Mouse (Mus musculus) C2C12 (cell line): ENCODE data around the gene Adprhl1. TPM values are rescaled to one million over a fixed set of nuclear protein-coding genes. Genes with fewer than 3 reads are reported as not detected.

Experiments
- H3K27me3 ChIP-seq: one replicate; pipeline ENCODE4 v1.6.1; 2011; ENCODE audit not compliant: control insufficient read depth, insufficient read depth, insufficient read length
- H3K36me3 ChIP-seq: one replicate; pipeline ENCODE4 v1.6.1; 2011; ENCODE audit not compliant: control insufficient read depth, insufficient read depth
- H3K4me3 ChIP-seq: one replicate; pipeline ENCODE4 v1.5.1; 2011; ENCODE audit warnings: mild to moderate bottlenecking, control low read depth; ENCODE audit not compliant: poor library complexity, insufficient read depth, severe bottlenecking
- H3K79me2 ChIP-seq: one replicate; pipeline ENCODE4 v1.6.1; 2011; ENCODE audit not compliant: control insufficient read depth, insufficient read depth
- H3K79me3 ChIP-seq: one replicate; pipeline ENCODE4 v1.6.1; 2011; ENCODE audit warnings: low read depth, control low read depth
- H3ac ChIP-seq: one replicate; pipeline ENCODE3; 2011; ENCODE audit warnings: low read depth; ENCODE audit not compliant: control insufficient read depth, insufficient read length
- CEBPB ChIP-seq: IDR thresholded peaks from one replicate; pipeline ENCODE4 v1.6.1; 2011; ENCODE audit warnings: low read depth, mild to moderate bottlenecking, control low read depth, moderate library complexity
- CTCF ChIP-seq: IDR thresholded peaks from one replicate; pipeline ENCODE4 v1.5.1; 2011; ENCODE audit not compliant: control insufficient read depth, insufficient read depth, insufficient read length
- FOSL1 ChIP-seq: IDR thresholded peaks from one replicate; pipeline ENCODE4 v1.8.0; 2011; ENCODE audit warnings: mild to moderate bottlenecking, low read length; ENCODE audit not compliant: poor library complexity, insufficient read depth, severe bottlenecking
- MAX ChIP-seq: IDR thresholded peaks from one replicate; pipeline ENCODE4 v1.6.1; 2011; ENCODE audit warnings: mild to moderate bottlenecking, control low read depth
- MYOD1 ChIP-seq: IDR thresholded peaks from one replicate; pipeline ENCODE4 v1.6.1; 2011; ENCODE audit warnings: low read depth; ENCODE audit not compliant: control insufficient read depth, insufficient read length
- MYOG ChIP-seq: IDR thresholded peaks from one replicate; pipeline ENCODE4 v1.6.1; 2011; ENCODE audit not compliant: control insufficient read depth, insufficient read length; ENCODE audit errors: extremely low read depth
- USF1 ChIP-seq: IDR thresholded peaks from one replicate; pipeline ENCODE4 v1.6.1; 2011; ENCODE audit warnings: low read depth, mild to moderate bottlenecking, control low read depth, moderate library complexity
- polyA plus RNA-seq: library from polyadenylated mRNA; unstranded; fragments of >200 nt; fragmentation: generic; extraction: Trizol; gene quantifications from one replicate; pipeline ENCODE4 v1.2.1, GENCODE M21; 2012; ENCODE audit warnings: missing spikeins

Adprhl1 gene
- polyA plus RNA-seq, 1 experiment, result 0.04 TPM

DNA sequence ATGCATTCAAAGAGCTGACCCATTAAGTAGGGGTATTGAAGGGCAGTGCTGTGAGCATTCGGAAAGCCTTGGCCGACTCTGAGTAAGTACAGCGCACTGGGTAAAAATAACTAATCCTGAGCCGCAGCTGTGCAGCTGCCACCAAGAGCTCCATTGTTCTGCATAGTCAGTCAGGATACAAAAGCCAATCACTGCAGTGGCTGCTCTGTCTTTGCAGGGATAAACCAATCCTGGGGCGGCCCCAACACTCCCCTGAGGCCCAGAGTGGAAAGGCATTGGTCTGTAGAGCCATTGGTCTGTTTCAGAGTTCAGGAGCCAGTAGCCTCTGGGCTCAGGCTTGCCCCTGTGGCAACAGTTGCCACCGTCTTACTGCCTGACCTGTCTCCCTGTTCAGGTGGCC is 27.7 kb downstream of the Adprhl1 start:
- no peaks in the 10 kb centered on the region for H3K36me3 ChIP-seq
- TF ChIP-seq MYOD1 (no peak), FOSL1 (no peak), CTCF (no peak), MAX (no peak), USF1 (no peak), MYOG (no peak), CEBPB (no peak)
- H3ac ChIP-seq, result no peak overlapping the region
- no peak overlapping the region for H3K4me3 ChIP-seq
- H3K79me2 ChIP-seq, result no peaks in the 10 kb centered on the region
- H3K27me3 ChIP-seq, result peaks cover 65% of the 10 kb centered on the region
- no peaks in the 10 kb centered on the region for H3K79me3 ChIP-seq

DNA sequence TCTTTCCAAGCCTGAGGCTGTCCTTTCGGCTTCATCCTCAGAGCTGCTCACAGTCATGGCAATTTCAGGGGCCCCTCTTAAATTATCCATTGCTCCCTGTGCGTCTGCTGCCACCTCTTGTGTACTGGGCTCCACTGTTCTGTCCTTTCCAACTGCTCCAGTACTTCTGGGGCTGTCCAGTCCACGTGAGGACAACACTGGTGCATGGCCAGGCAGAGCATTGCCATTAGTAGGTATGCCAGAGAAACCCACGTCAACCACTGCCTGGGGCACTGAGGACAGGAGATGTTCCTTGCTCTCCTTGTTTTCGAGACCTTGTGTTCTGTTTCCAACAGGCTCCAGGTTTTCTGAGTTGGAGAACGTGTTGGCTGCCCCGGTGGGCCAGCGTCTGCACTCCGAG is 29.5 kb downstream of the Adprhl1 start:
- H3K36me3 ChIP-seq, result no peaks in the 10 kb centered on the region
- TF ChIP-seq MAX (no peak), MYOG (no peak), MYOD1 (no peak), USF1 (no peak), CEBPB (no peak), CTCF (no peak), FOSL1 (no peak)

DNA sequence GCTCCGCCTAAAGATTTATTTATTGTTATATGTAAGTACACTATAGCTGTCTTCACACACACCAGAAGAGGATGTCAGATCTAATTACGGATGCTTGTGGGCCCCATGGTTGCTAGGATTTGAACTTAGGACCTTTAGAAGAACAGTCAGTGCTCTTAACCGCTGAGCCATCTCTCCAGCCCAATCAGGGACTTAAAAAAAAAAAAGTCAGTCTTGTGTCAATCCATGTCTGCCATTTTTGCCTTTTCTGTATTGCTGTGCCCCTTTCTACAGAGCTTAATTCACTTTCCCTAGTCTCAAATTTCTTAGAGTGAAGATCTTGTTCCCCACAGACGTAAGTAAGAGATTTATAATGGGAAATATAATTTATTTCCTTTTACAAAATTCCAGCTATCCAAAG is 35.5 kb downstream of the Adprhl1 start:
- peaks cover 25% of the 10 kb centered on the region for H3K27me3 ChIP-seq

More for the DNA sequence above, 29.5 kb downstream of the Adprhl1 start:
- H3ac ChIP-seq, result no peak overlapping the region
- H3K79me2 ChIP-seq, result no peaks in the 10 kb centered on the region
- H3K79me3 ChIP-seq, result no peaks in the 10 kb centered on the region
- no peak overlapping the region for H3K4me3 ChIP-seq
- H3K27me3 ChIP-seq, result peaks cover 55% of the 10 kb centered on the region

GRCm38 (mm10) chr8:13217986-13218385 is 36.0 kb downstream of the Adprhl1 start:
- H3ac ChIP-seq, result no peak overlapping the region

More for the DNA sequence above, 35.5 kb downstream of the Adprhl1 start:
- H3K4me3 ChIP-seq, result no peak overlapping the region
- H3K36me3 ChIP-seq, result no peaks in the 10 kb centered on the region
- no peak overlapping the region for H3ac ChIP-seq
- TF ChIP-seq CTCF (no peak), MAX (no peak)
- H3K79me3 ChIP-seq, result no peaks in the 10 kb centered on the region
- H3K79me2 ChIP-seq, result no peaks in the 10 kb centered on the region

GRCm38 (mm10) chr8:13217093-13217492 is 36.9 kb downstream of the Adprhl1 start:
- Histone ChIP-seq H3K4me3 (no peak overlapping the region), H3K36me3 (no peaks in the 10 kb centered on the region)

More at GRCm38 (mm10) chr8:13217986-13218385, 36.0 kb downstream of the Adprhl1 start:
- Histone ChIP-seq H3K4me3 (no peak overlapping the region), H3K79me3 (no peaks in the 10 kb centered on the region), H3K36me3 (no peaks in the 10 kb centered on the region), H3K27me3 (peaks cover 23% of the 10 kb centered on the region), H3K79me2 (no peaks in the 10 kb centered on the region)
- TF ChIP-seq USF1, result no peak
- no peak for TF ChIP-seq MYOG
- no peak for TF ChIP-seq CTCF
- no peak for TF ChIP-seq CEBPB
- no peak for TF ChIP-seq MYOD1
- TF ChIP-seq FOSL1, result no peak
- no peak for TF ChIP-seq MAX

DNA sequence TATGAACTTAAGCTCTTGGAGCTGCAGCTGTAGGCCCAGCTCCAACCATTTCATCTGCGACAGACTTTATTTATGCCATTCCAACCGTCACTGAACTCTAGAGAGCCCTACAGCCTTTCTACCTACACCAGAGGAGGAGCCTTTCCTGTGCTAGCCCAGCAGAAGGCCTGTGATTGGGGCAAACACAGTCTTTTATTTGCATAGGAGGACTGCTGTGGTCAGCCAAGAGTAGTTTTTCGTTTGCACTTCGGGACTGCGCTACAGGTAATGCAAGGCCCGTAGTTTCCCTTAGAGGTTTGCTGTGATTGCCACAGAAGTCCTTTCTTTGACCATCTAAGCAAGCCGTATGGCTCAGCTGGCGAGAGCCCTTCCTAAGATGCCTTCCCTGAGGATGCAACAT is 37.6 kb downstream of the Adprhl1 start:
- TF ChIP-seq FOSL1, result no peak
- TF ChIP-seq CTCF, result no peak
- no peak for TF ChIP-seq CEBPB
- TF ChIP-seq MYOD1, result no peak
- TF ChIP-seq MAX, result no peak
- no peak for TF ChIP-seq USF1
- no peak for TF ChIP-seq MYOG
- Histone ChIP-seq H3K4me3 (no peak overlapping the region), H3K79me3 (no peaks in the 10 kb centered on the region), H3ac (no peak overlapping the region), H3K36me3 (no peaks in the 10 kb centered on the region), H3K27me3 (peaks cover 9% of the 10 kb centered on the region), H3K79me2 (no peaks in the 10 kb centered on the region)

More at GRCm38 (mm10) chr8:13217093-13217492, 36.9 kb downstream of the Adprhl1 start:
- no peak for TF ChIP-seq MYOG
- TF ChIP-seq MAX, result no peak
- TF ChIP-seq FOSL1, result no peak
- TF ChIP-seq USF1, result no peak
- no peak for TF ChIP-seq MYOD1
- TF ChIP-seq CTCF, result no peak
- no peak for TF ChIP-seq CEBPB
- no peaks in the 10 kb centered on the region for H3K79me3 ChIP-seq
- H3ac ChIP-seq, result no peak overlapping the region
- H3K79me2 ChIP-seq, result no peaks in the 10 kb centered on the region
- peaks cover 14% of the 10 kb centered on the region for H3K27me3 ChIP-seq
